Mouse (Mus musculus): Measurements from ENCODE around the gene AU018091. TPM values are rescaled to one million over a fixed set of nuclear protein-coding genes. Genes with fewer than 3 reads are reported as not detected.
"Not testable (repeated sequence)": the region's sequence is repeated elsewhere in the genome, so short reads cannot be mapped to it uniquely, and the experiment has no call there.

Gene AU018091
- polyA plus RNA-seq, 1 experiment from 2014 or later, result not detected

- 57% methylated on average over 1 of the region's 1 CpGs for WGBS
- no peak for ATAC-seq (ENCODE audit: low FRiP score, low TSS enrichment)
- H3K27me3 ChIP-seq (ENCODE audit: insufficient read depth, low read length), result no peaks in the 10 kb centered on the region
- no peak overlapping the region for H3K27ac ChIP-seq (ENCODE audit: low read length)
- no peak overlapping the region for H3K4me2 ChIP-seq (replicated peaks; ENCODE audit: low read depth, low read length)
- no peak overlapping the region for H3K4me3 ChIP-seq (ENCODE audit: low read length)
- no peaks in the 10 kb centered on the region for H3K4me1 ChIP-seq (ENCODE audit: insufficient read depth, low read length)
- no peaks in the 10 kb centered on the region for H3K36me3 ChIP-seq (ENCODE audit: insufficient read depth, low read length)
- H3K9ac ChIP-seq (replicated peaks; ENCODE audit: low read length), result no peak overlapping the region
- H3K9me3 ChIP-seq (ENCODE audit: low read length), result peaks cover 3% of the 10 kb centered on the region; the same call in 1 of the 2 replicates
These were observed 38.7 kb downstream of the AU018091 start for GRCm38 (mm10) chr7:3130342-3130741.

GRCm38 (mm10) chr7:3128564-3128963 is 40.4 kb downstream of the AU018091 start:
- H3K4me1 ChIP-seq (ENCODE audit: insufficient read depth, low read length); H3K27ac ChIP-seq (ENCODE audit: low read length); H3K9ac ChIP-seq (replicated peaks; ENCODE audit: low read length); H3K36me3 ChIP-seq (ENCODE audit: insufficient read depth, low read length); H3K4me2 ChIP-seq (replicated peaks; ENCODE audit: low read depth, low read length); H3K9me3 ChIP-seq (ENCODE audit: low read length); H3K27me3 ChIP-seq (ENCODE audit: insufficient read depth, low read length); H3K4me3 ChIP-seq (ENCODE audit: low read length); ATAC-seq (ENCODE audit: low FRiP score, low TSS enrichment): not testable (repeated sequence)

- not testable (repeated sequence) for H3K27ac ChIP-seq (ENCODE audit: low read length); H3K9ac ChIP-seq (replicated peaks; ENCODE audit: low read length); H3K4me3 ChIP-seq (ENCODE audit: low read length); H3K4me1 ChIP-seq (ENCODE audit: insufficient read depth, low read length); H3K27me3 ChIP-seq (ENCODE audit: insufficient read depth, low read length); H3K4me2 ChIP-seq (replicated peaks; ENCODE audit: low read depth, low read length); H3K9me3 ChIP-seq (ENCODE audit: low read length); H3K36me3 ChIP-seq (ENCODE audit: insufficient read depth, low read length); ATAC-seq (ENCODE audit: low FRiP score, low TSS enrichment)
- no CpG with 5 or more reads among the region's 6 CpGs for WGBS
These were observed 57.8 kb downstream of the AU018091 start for GRCm38 (mm10) chr7:3111193-3111592.

- H3K4me2 ChIP-seq (replicated peaks; ENCODE audit: low read depth, low read length); ATAC-seq (ENCODE audit: low FRiP score, low TSS enrichment); H3K36me3 ChIP-seq (ENCODE audit: insufficient read depth, low read length); H3K9ac ChIP-seq (replicated peaks; ENCODE audit: low read length); H3K4me1 ChIP-seq (ENCODE audit: insufficient read depth, low read length); H3K9me3 ChIP-seq (ENCODE audit: low read length); H3K27ac ChIP-seq (ENCODE audit: low read length); H3K4me3 ChIP-seq (ENCODE audit: low read length); H3K27me3 ChIP-seq (ENCODE audit: insufficient read depth, low read length): not testable (repeated sequence)
- WGBS, result 64% methylated on average over 13 of the region's 13 CpGs
These were observed 62.4 kb downstream of the AU018091 start for GRCm38 (mm10) chr7:3106516-3107077.

MicroRNA genes within 50 kb of the gene (microRNA counts, 519-probe panel; counts per million panel counts)
- microRNA mmu-miR-290-3p, result 2,069 counts per million, percentile 53 among the panel's probes with 10 or more counts
- 853 counts per million, percentile 36 among the panel's probes with 10 or more counts for microRNA mmu-miR-290-5p
- 2,239 counts per million, percentile 56 among the panel's probes with 10 or more counts for microRNA mmu-miR-291a-3p
- microRNA mmu-miR-291a-5p, result 104 counts per million, percentile 35 among the panel's probes with 10 or more counts
- 104 counts per million, percentile 35 among the panel's probes with 10 or more counts for microRNA mmu-miR-292-5p

Small RNAs within 50 kb of the gene (microRNA-seq; reads per million reads assigned to microRNA genes)
- not detected for gene Mir290a
- not detected for gene Mir290b
- 1.1 reads per million for gene Mir291a
- not detected for gene Mir292
- not detected for gene Mir292b

Other genes starting within 250 kb of the AU018091 start
- not detected in 2 replicates for gene Nlrp12, start 80.5 kb upstream of the AU018091 start, polyA plus RNA-seq (2015; fragmentation: Nextera tagmentation; extraction: Ambion mirVana)
- gene Myadm, start 119.9 kb upstream of the AU018091 start, polyA plus RNA-seq (2015; fragmentation: Nextera tagmentation; extraction: Ambion mirVana), result 95.0 and 108 TPM in 2 replicates
- gene Prkcg, start 120.0 kb upstream of the AU018091 start, polyA plus RNA-seq (2015; fragmentation: Nextera tagmentation; extraction: Ambion mirVana), result 0.14 and 0.23 TPM in 2 replicates
- gene Cacng7, start 163.8 kb upstream of the AU018091 start, polyA plus RNA-seq (2015; fragmentation: Nextera tagmentation; extraction: Ambion mirVana), result 0.81 and 0.92 TPM in 2 replicates
- gene Cacng8, start 221.5 kb upstream of the AU018091 start, polyA plus RNA-seq (2015; fragmentation: Nextera tagmentation; extraction: Ambion mirVana), result 1.0 TPM in 2 replicates